Mouse (Mus musculus) kidney, postnatal 25 days (tissue): ENCODE measurements around the gene Gm17027.
A peak's percentile ranks its signal among the peaks of the same experiment; 100 is the strongest.
"Not testable (repeated sequence)": the region's sequence is repeated elsewhere in the genome, so short reads cannot be mapped to it uniquely, and the experiment has no call there.

Experiments
- DNase-seq, 2 experiments: peaks; one replicate each; pipeline ENCODE4 v3.0.0; 2021; ENCODE audit warnings: mixed read lengths in 2 of 2

Gene Gm17027

DNA sequence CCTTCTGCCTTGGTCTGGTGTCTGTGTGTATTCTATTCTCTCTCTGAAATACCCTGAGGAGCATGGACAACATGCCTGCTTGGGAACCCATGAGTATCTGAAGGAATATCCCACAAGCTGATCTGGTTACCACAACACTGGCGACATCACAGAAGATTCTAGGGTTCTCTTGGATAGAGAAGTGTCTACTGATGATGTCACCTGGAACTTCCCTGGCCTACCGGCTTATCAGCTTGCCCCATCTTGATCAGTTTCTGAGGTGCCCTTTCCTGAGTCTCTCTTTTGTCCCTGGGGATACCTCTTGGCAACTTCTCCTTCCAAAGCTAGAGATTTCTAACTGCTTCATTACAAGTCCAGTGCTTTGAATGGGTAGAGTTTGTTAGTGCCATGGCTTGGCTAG is at the start of gene Gm17027:
Gm17027 (minus strand) TSS at position 101 of the 400 bp plus-strand sequence.
- DNase-seq: not testable (repeated sequence)

DNA sequence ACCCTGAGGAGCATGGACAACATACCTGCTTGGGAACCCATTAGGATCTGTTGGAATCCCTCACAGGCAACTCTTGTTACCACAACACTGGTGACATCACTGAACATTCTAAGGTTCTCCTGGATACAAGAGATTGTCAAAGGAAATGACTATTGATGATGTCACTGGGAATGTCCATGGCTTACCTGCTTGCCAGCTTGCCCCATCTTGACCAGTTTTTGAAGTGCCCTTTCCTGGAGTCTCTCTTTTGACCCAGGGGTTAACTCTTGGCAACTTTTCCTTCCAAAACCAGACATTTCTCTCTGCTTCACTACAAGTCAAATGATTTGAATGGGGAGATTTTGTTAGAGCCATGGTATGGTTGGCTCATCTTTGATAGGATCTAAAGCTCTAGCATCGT is 28.3 kb upstream of the Gm17027 start, which contains the start of gene Gm3573:
Gm3573 (minus strand) TSS at position 101 of the 400 bp plus-strand sequence.
- DNase-seq: not testable (repeated sequence)

GRCm38 (mm10) chr14:42183936-42184335 is 21.5 kb upstream of the Gm17027 start:
- DNase-seq: peak in 1 of 2 experiments; percentile 33

- DNase-seq: peak; percentile 1 to 36
Observed at GRCm38 (mm10) chr14:42134571-42134970, 27.9 kb downstream of the Gm17027 start.

DNA sequence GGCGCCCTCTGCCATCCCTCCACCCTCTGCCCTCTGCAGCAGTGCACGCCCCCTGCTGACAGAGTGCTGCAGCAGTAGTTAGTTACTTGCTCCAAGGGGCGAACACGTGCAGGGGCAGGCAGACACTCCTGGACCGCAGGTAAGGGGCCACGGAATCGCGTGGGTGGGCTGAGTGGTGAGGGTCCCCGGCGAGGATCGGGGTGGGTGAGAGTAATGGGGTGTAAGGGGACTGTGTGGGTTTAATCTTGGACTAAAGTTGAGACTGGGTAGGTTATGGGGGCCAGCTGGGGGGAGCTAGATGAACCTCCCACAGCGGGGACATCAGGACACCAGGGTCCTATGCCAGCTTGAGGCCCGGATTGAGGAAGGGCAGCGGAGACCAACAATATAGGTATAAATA is 28.6 kb downstream of the Gm17027 start:
- peak in 1 of 2 experiments; percentile 28 for DNase-seq

DNA sequence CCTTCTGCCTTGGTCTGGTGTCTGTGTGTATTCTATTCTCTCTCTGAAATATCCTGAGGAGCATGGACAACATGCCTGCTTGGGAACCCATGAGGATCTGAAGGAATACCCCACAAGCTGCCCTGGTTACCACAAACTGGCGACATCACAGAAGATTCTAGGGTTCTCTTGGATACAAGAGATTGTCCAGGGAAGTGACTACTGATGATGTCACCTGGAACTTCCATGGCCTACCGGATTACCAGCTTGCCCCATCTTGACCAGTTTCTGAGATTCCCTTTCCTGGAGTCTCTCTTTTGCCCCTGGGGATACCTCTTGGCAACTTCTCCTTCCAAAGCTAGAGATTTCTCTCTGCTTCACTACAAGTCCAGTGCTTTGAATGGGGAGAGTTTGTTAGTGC is 45.2 kb downstream of the Gm17027 start, which contains the start of gene Gm7951:
Gm7951 (minus strand) TSS at position 101 of the 400 bp plus-strand sequence.
- not testable (repeated sequence) for DNase-seq
